14 mouse cellular contexts compared by ENCODE assay signal in the genomic region with DNA sequence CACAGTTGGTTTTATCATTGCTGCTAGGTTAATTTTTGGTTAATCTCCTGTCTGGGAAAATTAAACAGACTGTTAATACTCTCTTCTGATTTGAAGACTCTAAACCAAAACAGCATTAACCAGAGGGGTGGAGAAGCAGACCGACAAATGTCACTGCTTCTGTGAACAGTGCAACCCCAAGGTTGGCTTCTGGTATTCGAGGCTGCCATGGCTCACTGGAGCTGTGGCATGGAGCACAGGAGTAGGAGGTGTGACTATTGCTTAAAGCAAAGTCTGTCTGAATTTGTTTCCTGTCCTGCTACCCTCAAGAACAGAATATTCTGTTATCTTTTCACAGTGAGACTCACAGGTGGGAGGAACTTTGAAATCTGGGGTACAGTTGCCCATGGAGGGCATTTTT.
"Had no signal": no experiment of that assay in that cellular context is flagged by ENCODE, and none has a peak within 500 bp of the region (broad histone marks: within the 10 kb centered on the region; RNA-seq: fewer than 3 reads in every experiment).

No protein-coding gene starts in this region.

- DNase-seq: lung, adult 2 months; lung, postnatal 36 days; retina, postnatal 1 day; right cerebral cortex, postnatal 4 days; spleen, adult 18-20 months; thymus, adult 18-20 months; thymus, postnatal 14 days had no signal

- H3K4me2 ChIP-seq: liver, embryonic 11.5 days; liver, embryonic 15.5 days; midbrain, embryonic 13.5 days; neural tube, embryonic 12.5 days had no signal

- H3K27ac ChIP-seq: limb, embryonic 10.5 days; liver, embryonic 15.5 days; midbrain, embryonic 13.5 days; neural tube, embryonic 12.5 days had no signal

- H3K4me1 ChIP-seq: limb, embryonic 10.5 days; liver, embryonic 15.5 days; midbrain, embryonic 13.5 days; neural tube, embryonic 12.5 days had no signal

- H3K9me3 ChIP-seq: limb, embryonic 10.5 days; liver, embryonic 15.5 days; midbrain, embryonic 13.5 days; neural tube, embryonic 12.5 days had no signal

- H3K27me3 ChIP-seq: liver, embryonic 15.5 days; midbrain, embryonic 13.5 days; neural tube, embryonic 12.5 days had no signal

- H3K4me3 ChIP-seq: limb, embryonic 10.5 days; liver, embryonic 15.5 days; midbrain, embryonic 13.5 days; neural tube, embryonic 12.5 days had no signal

- H3K36me3 ChIP-seq: limb, embryonic 10.5 days; liver, embryonic 15.5 days; midbrain, embryonic 13.5 days; neural tube, embryonic 12.5 days had no signal

- ATAC-seq: intestine, embryonic 16.5 days; lung, postnatal 0 days; midbrain, embryonic 13.5 days had no signal

- H3K9ac ChIP-seq: liver, embryonic 15.5 days; midbrain, embryonic 13.5 days; neural tube, embryonic 12.5 days had no signal
